Mouse (Mus musculus) G1E (cell line): Measurements from ENCODE around the gene Fez1.

Experiments
- CTCF ChIP-seq: IDR thresholded peaks from 2 replicates; pipeline ENCODE4 v1.5.1; 2012; ENCODE audit warnings: low read depth, low read length, inconsistent platforms, mixed read lengths
- GATA1 ChIP-seq: IDR thresholded peaks from 2 replicates; pipeline ENCODE4 v1.6.1; 2012; ENCODE audit warnings: borderline replicate concordance, low read length, inconsistent platforms, mixed read lengths

- TF ChIP-seq CTCF (no peak), GATA1 (no peak)
Measured at GRCm38 (mm10) chr9:36916915-36917314, 95.3 kb downstream of the Fez1 start.
